Mouse (Mus musculus) cerebellum, adult 11 months (tissue): ENCODE measurements around the gene Cytl1.
A peak's percentile ranks its signal among the peaks of the same experiment; 100 is the strongest.

Experiments used
- DNase-seq: peaks from one replicate; pipeline ENCODE4 v3.0.0; 2022

The Cytl1 gene

GRCm38 (mm10) chr5:37735224-37735623, at the start of gene Cytl1:
Cytl1 (plus strand) TSS chr5:37735519.
- DNase-seq = no peak

GRCm38 (mm10) chr5:37692759-37693158, 42.6 kb upstream of the Cytl1 start:
- DNase-seq = no peak

GRCm38 (mm10) chr5:37695773-37696172, 39.5 kb upstream of the Cytl1 start:
- no peak for DNase-seq

- no peak for DNase-seq
Measured at GRCm38 (mm10) chr5:37697286-37697685, 38.0 kb upstream of the Cytl1 start.

- DNase-seq = no peak
Measured at GRCm38 (mm10) chr5:37699757-37700156, 35.6 kb upstream of the Cytl1 start.

- DNase-seq = no peak
Measured at GRCm38 (mm10) chr5:37704962-37705361, 30.4 kb upstream of the Cytl1 start.

GRCm38 (mm10) chr5:37708124-37708523, 27.2 kb upstream of the Cytl1 start:
- no peak for DNase-seq

GRCm38 (mm10) chr5:37709257-37709904, 25.9 kb upstream of the Cytl1 start:
- DNase-seq = no peak

- DNase-seq = no peak
Measured at GRCm38 (mm10) chr5:37716505-37717372, 18.6 kb upstream of the Cytl1 start, which contains the start of gene Stk32b. Stk32b (minus strand) TSS chr5:37717171.

- DNase-seq = no peak
Measured at GRCm38 (mm10) chr5:37717384-37717963, 17.8 kb upstream of the Cytl1 start.

- DNase-seq = no peak
Measured at GRCm38 (mm10) chr5:37720670-37721069, 14.6 kb upstream of the Cytl1 start.

GRCm38 (mm10) chr5:37725220-37725886, 10.0 kb upstream of the Cytl1 start:
- no peak for DNase-seq

- DNase-seq = no peak
Measured at GRCm38 (mm10) chr5:37730781-37731180, 4.5 kb upstream of the Cytl1 start.

GRCm38 (mm10) chr5:37736213-37736612, 894 bp downstream of the Cytl1 start:
- no peak for DNase-seq

GRCm38 (mm10) chr5:37743889-37744707, 8.8 kb downstream of the Cytl1 start:
- no peak for DNase-seq

- DNase-seq = peak; percentile 34
Measured at GRCm38 (mm10) chr5:37752027-37752967, 17.0 kb downstream of the Cytl1 start.

- no peak for DNase-seq
Measured at GRCm38 (mm10) chr5:37753366-37753765, 18.0 kb downstream of the Cytl1 start.

- DNase-seq = no peak
Measured at GRCm38 (mm10) chr5:37762046-37762445, 26.7 kb downstream of the Cytl1 start.

GRCm38 (mm10) chr5:37765851-37766250, 30.5 kb downstream of the Cytl1 start:
- no peak for DNase-seq

- DNase-seq = no peak
Measured at GRCm38 (mm10) chr5:37767231-37767630, 31.9 kb downstream of the Cytl1 start.

GRCm38 (mm10) chr5:37769031-37769430, 33.7 kb downstream of the Cytl1 start:
- peak; percentile 12 for DNase-seq
